Mouse (Mus musculus) ES-E14 (cell line): Measurements from ENCODE around the gene Setd1b. TPM values are rescaled to one million over a fixed set of nuclear protein-coding genes. Genes with fewer than 3 reads are reported as not detected.

Experiments
- DNase-seq: peaks from one replicate; pipeline ENCODE4 v3.0.0-alpha.2; 2013; ENCODE audit warnings: low read depth, low spot score
- H3K27ac ChIP-seq: 2 replicates; pipeline ENCODE4 v1.5.1; 2012; ENCODE audit warnings: low read depth, mild to moderate bottlenecking, low read length, moderate library complexity, mixed read lengths; ENCODE audit not compliant: poor library complexity, insufficient read depth, severe bottlenecking
- H3K36me3 ChIP-seq: 2 replicates; pipeline ENCODE4 v1.6.1; 2012; ENCODE audit warnings: mild to moderate bottlenecking, low read length, moderate library complexity, mixed read lengths; ENCODE audit not compliant: control insufficient read depth, poor library complexity, insufficient read depth, severe bottlenecking
- H3K4me1 ChIP-seq, 2 experiments: fragments of 150-350 bp in 1 of 2; sonication (generic) in 1 of 2; 2 replicates each; pipeline ENCODE4 v1.6.1; 2012; ENCODE audit warnings: low read length in 2 of 2, mild to moderate bottlenecking in 1 of 2, mixed read lengths in 1 of 2; ENCODE audit not compliant: control insufficient read depth in 2 of 2, insufficient read depth in 2 of 2, poor library complexity in 1 of 2
- H3K4me3 ChIP-seq, 2 experiments: fragments of 150-350 bp in 1 of 2; sonication (generic) in 1 of 2; 2 replicates each; pipeline ENCODE4 v1.5.1; 2012; ENCODE audit warnings: low read length in 2 of 2, low read depth in 1 of 2, mild to moderate bottlenecking in 1 of 2, mixed read lengths in 1 of 2; ENCODE audit not compliant: insufficient read depth in 1 of 2, poor library complexity in 1 of 2, severe bottlenecking in 1 of 2
- H3K9ac ChIP-seq: 2 replicates; pipeline ENCODE4 v1.6.1; 2012; ENCODE audit warnings: low read depth, mild to moderate bottlenecking, low read length, mixed read lengths; ENCODE audit not compliant: poor library complexity, insufficient read depth, severe bottlenecking
- H3K9me3 ChIP-seq: fragments of 150-350 bp; sonication (generic); 2 replicates; pipeline ENCODE4 v1.6.1; 2012; ENCODE audit warnings: low read depth, mild to moderate bottlenecking, low read length; ENCODE audit not compliant: control insufficient read depth, insufficient read depth
- CHD2 ChIP-seq: IDR thresholded peaks from 2 replicates; pipeline ENCODE4 v1.6.1; 2014; ENCODE audit warnings: mild to moderate bottlenecking, low read depth, low read length, inconsistent platforms
- HCFC1 ChIP-seq: IDR thresholded peaks from 2 replicates; pipeline ENCODE4 v1.6.1; 2012; ENCODE audit warnings: low read length, inconsistent platforms, borderline replicate concordance; ENCODE audit not compliant: insufficient read depth
- MAFK ChIP-seq: IDR thresholded peaks from 2 replicates; pipeline ENCODE4 v1.6.1; 2014; ENCODE audit warnings: mild to moderate bottlenecking, low read depth, low read length, inconsistent platforms; ENCODE audit not compliant: insufficient read depth
- ZC3H11A ChIP-seq: IDR thresholded peaks from 2 replicates; pipeline ENCODE4 v1.6.1; 2012; ENCODE audit warnings: low read depth, mild to moderate bottlenecking, inconsistent platforms, low read length, borderline replicate concordance
- ZNF384 ChIP-seq: IDR thresholded peaks from 2 replicates; pipeline ENCODE4 v1.6.1; 2012; ENCODE audit warnings: low read depth, low read length, inconsistent platforms
- in situ Hi-C, 2 experiments: fragments of 600-800 bp; cut with MboI; formaldehyde crosslinking; loops; one replicate each; pipeline ENCODE4 v1.15.1; 2025; ENCODE audit warnings: low sequenced_read_pairs in 2 of 2, inconsistent platforms in 1 of 2; ENCODE audit not compliant: unreplicated experiment in 2 of 2
- total RNA-seq: library from RNA; depleted of rRNA; stranded (reverse); fragments of 300-350 nt; gene quantifications from 2 replicates; pipeline ENCODE4 v1.2.3, GENCODE M21; 2012

Gene Setd1b
- total RNA-seq, 1 experiment: 7.6 TPM

DNA sequence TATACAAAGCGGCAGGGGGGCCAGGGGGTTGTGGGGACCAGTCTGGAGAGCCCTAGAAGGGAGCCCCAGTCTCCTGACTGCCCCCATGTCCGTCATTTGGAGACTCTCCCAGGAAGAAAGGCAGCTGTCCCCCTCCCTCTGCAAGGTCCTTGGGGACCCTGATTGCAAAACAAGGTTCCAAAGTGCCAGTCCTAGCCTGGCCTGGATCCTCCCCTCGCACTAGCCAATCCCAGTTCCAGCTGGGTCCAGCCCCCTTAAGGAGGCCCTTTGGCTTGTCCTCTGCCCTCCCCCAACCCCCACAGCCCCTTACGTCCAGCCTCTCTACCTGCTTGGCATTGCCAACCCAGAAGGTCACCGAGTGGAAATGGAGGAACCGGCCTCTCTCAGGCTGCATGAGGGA is 39.5 kb downstream of the Setd1b start:
- Histone ChIP-seq H3K9ac (no peak overlapping the region), H3K36me3 (no peaks in the 10 kb centered on the region), H3K27ac (no peak overlapping the region), H3K4me1 (no peaks in the 10 kb centered on the region; a peak in 1 of 4 replicates), H3K9me3 (no peaks in the 10 kb centered on the region), H3K4me3 (no peak overlapping the region)
- no peak for TF ChIP-seq CHD2
- in situ Hi-C loops: no loop called here
- DNase-seq: no peak

DNA sequence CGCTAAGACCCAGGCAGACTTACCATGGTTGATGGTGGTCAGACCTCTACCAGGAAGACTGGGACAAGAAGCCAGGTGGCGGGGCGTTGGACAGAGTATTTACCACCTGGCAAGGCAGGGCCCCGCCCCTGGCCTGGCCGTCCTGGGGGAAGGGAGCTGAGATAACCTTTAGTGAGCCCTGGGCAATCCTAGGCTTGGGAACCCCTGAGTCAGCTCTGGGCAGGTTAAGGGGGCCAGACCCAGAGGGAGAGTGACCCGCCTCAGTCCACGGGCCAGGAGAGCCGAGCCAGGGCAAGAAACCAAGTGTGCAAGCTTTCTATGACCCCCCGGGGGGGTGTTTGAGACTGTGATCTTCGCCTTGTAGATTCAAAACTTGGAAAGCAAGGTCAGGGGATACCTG is 40.7 kb downstream of the Setd1b start, which contains the start of gene Hpd:
Gene Hpd, minus strand, starts transcription at position 77 of the 400 bp plus-strand sequence.
- no peaks in the 10 kb centered on the region for H3K36me3 ChIP-seq
- no peak within 1 kb of the TSS for H3K27ac ChIP-seq
- H3K4me1 ChIP-seq: no peaks in the 10 kb centered on the region; a peak in 1 of 4 replicates
- H3K4me3 ChIP-seq: no peak within 1 kb of the TSS
- in situ Hi-C loops: no loop called here
- DNase-seq: no peak
- H3K9me3 ChIP-seq: no peaks in the 10 kb centered on the region
- TF ChIP-seq MAFK (no peak), CHD2 (no peak), ZNF384 (no peak)
- H3K9ac ChIP-seq: no peak within 1 kb of the TSS

DNA sequence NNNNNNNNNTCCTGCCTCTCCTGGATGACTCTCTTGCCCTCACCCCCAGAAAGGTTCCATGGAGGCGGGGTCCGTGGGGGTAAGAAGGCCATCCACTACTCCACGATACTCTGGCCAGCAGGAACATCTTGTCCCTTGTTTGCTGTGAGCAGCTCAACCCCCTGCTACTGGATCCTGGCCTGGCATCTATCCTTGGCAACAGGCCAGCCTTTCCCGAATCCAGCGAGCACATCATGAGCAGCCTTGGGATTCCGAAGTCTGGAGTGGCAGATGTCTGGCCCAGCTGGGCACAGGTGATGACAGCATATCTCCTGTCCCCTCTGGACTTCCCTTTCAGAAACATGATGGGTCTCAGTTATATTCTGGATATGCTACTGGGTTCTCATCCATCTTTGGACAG is 44.0 kb downstream of the Setd1b start:
- H3K4me1 ChIP-seq: no peaks in the 10 kb centered on the region; a peak in 1 of 4 replicates
- H3K27ac ChIP-seq: no peak overlapping the region
- TF ChIP-seq CHD2 (no peak), HCFC1 (no peak), ZC3H11A (no peak), MAFK (no peak), ZNF384 (no peak)
- in situ Hi-C loops: no loop called here
- no peak overlapping the region for H3K4me3 ChIP-seq
- no peaks in the 10 kb centered on the region for H3K9me3 ChIP-seq
- no peak overlapping the region for H3K9ac ChIP-seq
- H3K36me3 ChIP-seq: no peaks in the 10 kb centered on the region
- DNase-seq: no peak

DNA sequence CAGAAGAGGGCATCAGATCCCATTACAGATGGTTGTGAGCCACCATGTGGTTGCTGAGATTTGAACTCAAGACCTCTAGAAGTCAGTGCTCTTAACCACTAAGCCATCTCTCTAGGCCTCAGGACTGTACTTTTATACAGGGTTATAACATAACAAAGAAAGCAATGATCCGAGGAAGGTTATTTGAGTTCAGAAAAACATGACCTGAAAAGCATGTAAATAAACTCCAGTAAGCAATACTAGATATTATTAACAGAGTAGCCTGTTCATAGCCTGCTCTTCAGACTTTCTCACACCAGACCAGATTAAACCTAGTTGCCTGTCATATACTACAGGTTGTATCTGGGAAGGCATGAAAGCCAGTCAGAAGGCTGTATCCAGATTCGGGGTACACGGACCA is 45.3 kb downstream of the Setd1b start:
- Histone ChIP-seq H3K9me3 (no peaks in the 10 kb centered on the region), H3K4me3 (no peak overlapping the region), H3K9ac (no peak overlapping the region), H3K4me1 (no peaks in the 10 kb centered on the region; a peak in 1 of 4 replicates), H3K27ac (no peak overlapping the region), H3K36me3 (no peaks in the 10 kb centered on the region)
- DNase-seq: no peak
- in situ Hi-C loops: no loop called here
- TF ChIP-seq MAFK (no peak), CHD2 (no peak), ZC3H11A (no peak), ZNF384 (no peak), HCFC1 (no peak)

DNA sequence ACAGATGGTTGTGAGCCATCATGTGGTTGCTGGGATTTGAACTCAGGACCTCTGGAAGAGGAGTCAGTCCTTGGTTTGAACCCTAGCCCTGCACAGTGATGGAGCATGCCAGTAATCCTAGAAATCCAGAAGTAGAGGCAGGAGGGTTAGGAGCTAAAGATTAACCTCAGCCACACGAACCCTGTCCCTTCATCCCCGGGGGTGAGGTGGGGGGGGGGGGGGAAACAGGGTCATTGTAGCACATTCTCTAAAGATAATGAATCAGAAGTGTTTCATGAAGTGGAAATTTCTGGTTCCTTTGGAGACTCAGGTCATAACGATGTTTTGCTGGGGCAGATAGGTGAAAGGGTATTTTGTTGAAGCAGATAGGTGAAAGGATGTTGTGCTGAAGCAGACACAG is 48.9 kb downstream of the Setd1b start:
- TF ChIP-seq CHD2: no peak
- no peak for TF ChIP-seq ZC3H11A
- no peak for TF ChIP-seq HCFC1
- no peak for TF ChIP-seq ZNF384
- TF ChIP-seq MAFK: no peak
- Histone ChIP-seq H3K9me3 (no peaks in the 10 kb centered on the region), H3K36me3 (no peaks in the 10 kb centered on the region), H3K4me3 (no peak overlapping the region), H3K9ac (no peak overlapping the region), H3K4me1 (no peaks in the 10 kb centered on the region), H3K27ac (no peak overlapping the region)
- DNase-seq: no peak
- in situ Hi-C loops: no loop called here
